Mouse (Mus musculus) stomach, embryonic 14.5 days (tissue): ENCODE results near the gene 1700016K19Rik. TPM values are rescaled to one million over a fixed set of nuclear protein-coding genes. Genes with fewer than 3 reads are reported as not detected.

Experiments used
- ATAC-seq: fragments of 200-750 bp; cut with Nextera tagmentation; 2 replicates; pipeline ENCODE4 v1.8.0; 2017; ENCODE audit warnings: low read depth, moderate TSS enrichment; ENCODE audit not compliant: insufficient number of reproducible peaks, insufficient read depth, low FRiP score
- H3K27ac ChIP-seq: fragments of 300-500 bp; sonication (generic); 2 replicates; pipeline ENCODE4 v1.5.1; 2014; ENCODE audit warnings: mild to moderate bottlenecking, low read length, moderate library complexity, mixed read lengths
- H3K27me3 ChIP-seq: fragments of 300-500 bp; sonication (generic); 2 replicates; pipeline ENCODE4 v1.6.1; 2014; ENCODE audit warnings: low read length, control low read depth, mixed read lengths; ENCODE audit not compliant: control insufficient read depth, insufficient read depth
- H3K36me3 ChIP-seq: fragments of 300-500 bp; sonication (generic); 2 replicates; pipeline ENCODE4 v1.6.1; 2014; ENCODE audit warnings: mild to moderate bottlenecking, control low read depth, low read length, moderate library complexity, mixed read lengths; ENCODE audit not compliant: control insufficient read depth, insufficient read depth
- H3K4me1 ChIP-seq: fragments of 300-500 bp; sonication (generic); 2 replicates; pipeline ENCODE4 v1.6.1; 2014; ENCODE audit warnings: low read length, control low read depth, mixed read lengths; ENCODE audit not compliant: control insufficient read depth, insufficient read depth
- H3K4me2 ChIP-seq: fragments of 300-500 bp; sonication (generic); replicated peaks from 2 replicates; pipeline ENCODE4 v1.6.1; 2014; ENCODE audit warnings: low read depth, low read length, control low read depth
- H3K4me3 ChIP-seq: fragments of 300-500 bp; sonication (generic); 2 replicates; pipeline ENCODE4 v1.5.1; 2014; ENCODE audit warnings: low read depth, low read length, control low read depth
- H3K9ac ChIP-seq: fragments of 300-500 bp; sonication (generic); replicated peaks from 2 replicates; pipeline ENCODE4 v1.6.1; 2014; ENCODE audit warnings: low read depth, mild to moderate bottlenecking, control low read depth, low read length, moderate library complexity, mixed read lengths
- H3K9me3 ChIP-seq: fragments of 300-500 bp; sonication (generic); 2 replicates; pipeline ENCODE4 v1.6.1; 2016; ENCODE audit warnings: low read depth, low read length, control low read depth; ENCODE audit not compliant: control insufficient read depth
- WGBS: fragments of 180-500 bp; shearing (Covaris S2); extraction: QIAGEN DNeasy Blood & Tissue Kit; methylation state at CpG from one replicate; pipeline ENCODE4 v1.1.7; 2014; 5-methylcytosine and 5-hydroxymethylcytosine counted together
- polyA plus RNA-seq: library from polyadenylated mRNA; unstranded; fragments of >200 nt; fragmentation: Nextera tagmentation; extraction: Ambion mirVana; gene quantifications from 2 replicates; pipeline ENCODE4 v1.2.1, GENCODE M21; 2014

Gene 1700016K19Rik
- polyA plus RNA-seq, 1 experiment from 2014 or later = 3.2 TPM

DNA sequence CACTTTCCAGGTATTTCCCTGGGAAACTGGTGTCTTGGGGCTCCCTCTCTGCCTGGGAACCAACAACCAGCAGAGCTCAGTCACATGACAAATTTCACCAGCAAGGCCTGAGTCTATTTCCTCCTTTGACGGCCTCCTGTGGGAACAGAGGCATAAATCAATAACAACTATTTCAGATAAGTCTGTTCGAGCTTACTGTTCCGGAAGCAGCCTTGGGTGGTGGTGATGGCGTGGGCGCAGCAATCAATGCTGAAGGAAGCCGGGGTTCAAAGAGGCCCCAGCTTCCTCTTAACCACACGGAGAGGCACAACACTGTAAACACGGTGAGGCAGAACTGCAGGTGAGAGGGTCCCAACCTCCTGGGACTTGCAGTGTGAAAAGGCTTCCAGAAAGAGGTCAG is 23.0 kb upstream of the 1700016K19Rik start:
- Histone ChIP-seq H3K27me3 (no peaks in the 10 kb centered on the region), H3K4me3 (no peak overlapping the region), H3K9me3 (0 out of 2 replicates have a peak, but pooled peaks cover 3% of the 10 kb centered on the region), H3K36me3 (no peaks in the 10 kb centered on the region), H3K4me1 (no peaks in the 10 kb centered on the region), H3K4me2 (no peak overlapping the region), H3K9ac (no peak overlapping the region), H3K27ac (no peak overlapping the region)
- 0 out of 2 replicates have a peak, but pooled peaks have one; percentile 28 for ATAC-seq
- 40% methylated on average over 8 of the region's 8 CpGs for WGBS

- Histone ChIP-seq H3K4me3 (no peak overlapping the region), H3K27ac (no peak overlapping the region), H3K9ac (no peak overlapping the region), H3K36me3 (no peaks in the 10 kb centered on the region), H3K27me3 (no peaks in the 10 kb centered on the region), H3K4me1 (no peaks in the 10 kb centered on the region), H3K4me2 (no peak overlapping the region), H3K9me3 (0 out of 2 replicates have a peak, but pooled peaks cover 3% of the 10 kb centered on the region)
- no peak for ATAC-seq
- WGBS = 73% methylated on average over 6 of the region's 6 CpGs
Observed at GRCm38 (mm10) chr11:75978051-75978450, 21.7 kb upstream of the 1700016K19Rik start.

DNA sequence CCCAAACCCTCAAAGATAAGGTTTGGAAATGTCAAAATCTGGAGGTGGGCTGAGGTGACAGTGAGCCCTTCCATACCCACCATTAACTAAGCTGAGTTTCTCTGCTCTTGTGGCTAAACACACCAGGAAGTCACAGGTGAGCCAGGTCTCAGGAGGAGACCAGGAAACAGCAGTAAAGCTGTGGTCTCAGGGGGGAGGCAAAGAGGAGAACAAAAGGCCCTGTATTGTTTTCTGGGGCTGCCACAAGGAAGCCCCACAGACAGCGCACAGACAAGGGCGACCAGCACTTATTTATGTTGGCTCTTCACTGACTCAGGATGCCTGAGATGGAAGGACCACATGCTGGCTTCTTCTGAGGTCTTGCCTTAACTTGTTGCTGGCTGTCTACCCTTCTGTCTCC is 19.3 kb upstream of the 1700016K19Rik start:
- H3K4me1 ChIP-seq = no peaks in the 10 kb centered on the region
- WGBS = 37% methylated on average over 2 of the region's 2 CpGs

GRCm38 (mm10) chr11:75983194-75983593 is 16.5 kb upstream of the 1700016K19Rik start:
- H3K9ac ChIP-seq = no peak overlapping the region
- WGBS = 69% methylated on average over 4 of the region's 4 CpGs
- no peak overlapping the region for H3K4me2 ChIP-seq
- ATAC-seq = no peak
- H3K27ac ChIP-seq = no peak overlapping the region
- H3K4me3 ChIP-seq = no peak overlapping the region
- H3K4me1 ChIP-seq = no peaks in the 10 kb centered on the region
- H3K36me3 ChIP-seq = no peaks in the 10 kb centered on the region
- no peaks in the 10 kb centered on the region for H3K27me3 ChIP-seq
- no peaks in the 10 kb centered on the region for H3K9me3 ChIP-seq

More for the DNA sequence above, 19.3 kb upstream of the 1700016K19Rik start:
- Histone ChIP-seq H3K27ac (no peak overlapping the region), H3K9ac (no peak overlapping the region), H3K27me3 (no peaks in the 10 kb centered on the region), H3K4me3 (no peak overlapping the region), H3K36me3 (no peaks in the 10 kb centered on the region), H3K4me2 (no peak overlapping the region), H3K9me3 (no peaks in the 10 kb centered on the region)
- ATAC-seq = no peak

DNA sequence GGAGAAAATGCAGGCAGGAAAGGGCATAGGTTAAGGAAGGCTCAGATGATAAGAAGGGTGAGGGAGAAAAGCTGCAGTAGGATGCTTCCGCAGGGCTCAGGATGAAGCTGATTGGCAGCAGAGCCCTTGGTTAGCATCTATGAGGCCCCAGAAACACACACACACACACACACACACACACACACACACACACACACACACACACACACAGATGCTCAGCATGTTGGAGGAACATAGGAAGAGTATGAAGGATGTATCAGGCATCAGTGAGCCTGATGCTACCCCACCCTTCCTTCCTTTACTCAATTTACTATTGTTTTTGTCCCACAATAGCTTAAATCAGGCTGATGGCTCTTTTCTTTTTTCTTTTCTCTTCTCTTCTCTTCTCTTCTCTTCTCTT is 15.1 kb upstream of the 1700016K19Rik start:
- no peak overlapping the region for H3K9ac ChIP-seq
- H3K9me3 ChIP-seq = no peaks in the 10 kb centered on the region
- no peak for ATAC-seq
- H3K36me3 ChIP-seq = no peaks in the 10 kb centered on the region
- WGBS = 67% methylated on average over 1 of the region's 1 CpGs
- no peaks in the 10 kb centered on the region for H3K27me3 ChIP-seq
- no peak overlapping the region for H3K27ac ChIP-seq
- no peaks in the 10 kb centered on the region for H3K4me1 ChIP-seq
- H3K4me2 ChIP-seq = no peak overlapping the region
- no peak overlapping the region for H3K4me3 ChIP-seq

- Histone ChIP-seq H3K27me3 (no peaks in the 10 kb centered on the region), H3K4me1 (no peaks in the 10 kb centered on the region), H3K9me3 (no peaks in the 10 kb centered on the region), H3K4me2 (no peak overlapping the region), H3K27ac (no peak overlapping the region), H3K36me3 (no peaks in the 10 kb centered on the region), H3K4me3 (no peak overlapping the region), H3K9ac (no peak overlapping the region)
- WGBS = 66% methylated on average over 7 of the region's 7 CpGs
- ATAC-seq = no peak
Observed at GRCm38 (mm10) chr11:75985948-75986347, 13.8 kb upstream of the 1700016K19Rik start.

DNA sequence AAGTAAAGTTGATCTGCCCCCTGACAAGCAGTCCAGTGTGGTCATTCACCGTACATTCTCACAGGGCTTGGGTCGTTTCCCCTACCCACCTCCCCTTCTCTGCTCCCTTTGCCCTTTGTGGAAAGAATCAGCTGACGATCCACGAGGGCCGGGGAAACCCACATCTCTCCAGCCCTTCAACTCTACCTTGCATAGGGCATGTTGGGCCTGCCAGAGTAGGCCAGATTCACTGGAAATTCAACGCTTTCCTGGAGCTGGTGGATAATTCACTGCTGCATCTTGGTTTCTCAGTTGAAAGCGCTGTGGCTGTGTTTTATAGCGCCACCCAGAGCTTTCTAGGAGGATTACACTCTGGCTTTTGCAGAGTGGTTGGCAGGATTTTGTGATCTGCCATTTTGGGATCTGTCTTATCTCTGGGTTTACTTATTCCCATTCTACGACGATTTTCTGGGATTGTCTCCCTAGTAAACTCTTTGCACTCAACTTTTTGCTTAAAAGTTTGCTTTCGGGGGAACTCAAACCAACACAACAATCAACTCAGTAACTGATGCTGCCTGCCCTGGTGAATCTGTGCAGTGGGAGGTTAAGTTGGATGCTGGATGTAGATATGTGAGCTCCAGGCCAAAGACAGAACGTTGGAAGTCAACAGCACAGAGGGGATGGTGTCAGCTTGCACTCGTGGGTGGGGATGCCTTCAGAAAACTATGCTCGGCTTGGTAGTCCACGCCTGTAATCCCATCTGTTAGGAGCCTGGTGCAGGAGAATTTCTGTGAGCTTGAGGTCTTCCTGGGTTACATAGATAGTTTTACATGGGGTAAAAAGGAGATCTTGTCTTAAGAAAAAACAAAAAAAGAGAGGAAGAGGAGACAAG is 8.5 kb upstream of the 1700016K19Rik start:
- H3K9ac ChIP-seq = no peak overlapping the region
- no peak overlapping the region for H3K27ac ChIP-seq
- no peaks in the 10 kb centered on the region for H3K36me3 ChIP-seq
- H3K9me3 ChIP-seq = no peaks in the 10 kb centered on the region
- no peak overlapping the region for H3K4me3 ChIP-seq
- ATAC-seq = no peak
- no peaks in the 10 kb centered on the region for H3K4me1 ChIP-seq
- H3K4me2 ChIP-seq = no peak overlapping the region
- 69% methylated on average over 15 of the region's 15 CpGs for WGBS
- no peaks in the 10 kb centered on the region for H3K27me3 ChIP-seq

GRCm38 (mm10) chr11:75991911-75992310 is 7.8 kb upstream of the 1700016K19Rik start:
- 91% methylated on average over 8 of the region's 8 CpGs for WGBS
- Histone ChIP-seq H3K4me3 (no peak overlapping the region), H3K27ac (no peak overlapping the region), H3K4me1 (no peaks in the 10 kb centered on the region), H3K27me3 (no peaks in the 10 kb centered on the region), H3K36me3 (no peaks in the 10 kb centered on the region), H3K9me3 (no peaks in the 10 kb centered on the region), H3K9ac (no peak overlapping the region), H3K4me2 (no peak overlapping the region)
- no peak for ATAC-seq
